Mouse (Mus musculus): ENCODE results near the gene Celf2.
"Not testable (repeated sequence)": the region's sequence is repeated elsewhere in the genome, so short reads cannot be mapped to it uniquely, and the experiment has no call there.

Celf2 gene

DNA sequence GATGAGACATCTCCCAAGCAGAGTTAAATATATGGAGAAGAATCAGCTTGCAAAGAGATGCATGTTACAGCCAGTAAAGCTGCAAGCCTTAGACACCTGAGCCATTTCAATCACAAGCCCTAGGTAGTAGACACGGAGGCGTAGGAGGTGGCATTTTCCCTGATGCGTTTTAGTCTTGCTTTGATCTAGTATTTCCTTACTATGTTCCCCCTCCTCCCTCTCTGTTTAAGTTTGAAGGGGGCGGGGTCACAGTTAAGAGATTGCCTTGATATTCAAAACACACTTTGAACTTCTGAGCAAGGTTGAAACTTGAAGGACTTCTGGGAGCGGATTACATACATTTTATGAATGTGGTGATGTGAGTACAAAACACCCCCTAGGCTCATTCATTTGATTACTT lies 887.3 kb downstream of the Celf2 start:
- DNase-seq (ENCODE audit: low read depth in 2 of 2, low spot score in 2 of 2) = no peak

DNA sequence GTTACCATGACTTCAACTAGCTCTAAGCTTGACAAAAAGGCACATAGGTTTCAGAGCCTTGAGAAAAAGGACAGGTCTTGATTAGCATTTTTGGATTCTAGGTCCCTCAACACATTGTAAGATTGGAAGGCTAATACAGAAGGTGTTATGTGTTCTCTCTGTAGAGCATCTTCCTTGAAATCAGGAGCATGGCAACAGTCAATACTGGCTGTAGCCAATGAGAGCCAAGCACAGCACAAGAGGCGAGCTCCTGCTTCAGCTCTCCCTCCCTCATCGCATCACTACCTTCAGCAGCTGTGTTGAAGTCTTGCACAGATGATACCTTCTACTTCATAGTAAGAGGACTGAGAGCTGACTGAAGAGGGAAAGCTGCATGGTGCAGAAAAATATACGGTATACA lies 890.5 kb downstream of the Celf2 start:
- no peak for DNase-seq (ENCODE audit: low read depth in 2 of 2, low spot score in 2 of 2)

DNA sequence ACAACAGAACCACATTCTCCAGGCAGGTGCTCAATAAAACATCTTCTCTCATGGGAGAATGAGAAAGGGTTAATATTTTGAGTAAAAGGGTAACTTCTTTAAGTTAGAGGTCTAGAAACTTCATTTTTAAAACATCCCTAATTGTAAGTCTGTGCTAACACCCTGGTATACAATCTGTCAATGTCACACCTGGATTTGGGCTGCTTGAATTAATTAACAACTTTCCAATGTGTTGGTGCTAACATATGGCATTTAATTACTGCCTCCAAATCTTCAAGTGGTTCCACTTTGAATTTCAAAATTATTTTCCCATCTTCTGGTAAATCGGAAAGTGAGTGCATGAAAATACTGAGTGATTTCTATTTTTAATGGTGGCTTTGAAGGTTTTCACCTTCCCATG lies 890.9 kb downstream of the Celf2 start:
- DNase-seq (ENCODE audit: low read depth in 2 of 2, low spot score in 2 of 2) = no peak

DNA sequence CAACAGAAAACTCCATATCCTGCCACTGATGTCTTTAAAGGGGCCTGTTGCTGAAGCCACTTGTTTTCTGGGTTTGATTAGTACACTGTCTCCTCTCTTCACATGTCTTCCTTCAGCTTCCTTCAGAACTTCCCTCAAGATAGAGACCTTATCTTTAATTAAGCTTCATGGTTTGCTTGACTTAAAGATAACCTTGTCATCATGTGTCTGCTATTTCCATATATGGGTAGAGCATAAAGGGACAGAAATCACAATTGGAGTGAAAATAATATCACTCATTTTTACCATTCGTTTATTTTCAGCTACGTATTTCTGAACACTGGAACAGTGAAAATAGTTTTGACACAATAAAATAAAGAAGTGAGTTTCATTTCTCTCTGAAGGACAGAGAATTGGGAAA lies 905.0 kb downstream of the Celf2 start:
- no peak for DNase-seq (ENCODE audit: low read depth in 2 of 2, low spot score in 2 of 2)

DNA sequence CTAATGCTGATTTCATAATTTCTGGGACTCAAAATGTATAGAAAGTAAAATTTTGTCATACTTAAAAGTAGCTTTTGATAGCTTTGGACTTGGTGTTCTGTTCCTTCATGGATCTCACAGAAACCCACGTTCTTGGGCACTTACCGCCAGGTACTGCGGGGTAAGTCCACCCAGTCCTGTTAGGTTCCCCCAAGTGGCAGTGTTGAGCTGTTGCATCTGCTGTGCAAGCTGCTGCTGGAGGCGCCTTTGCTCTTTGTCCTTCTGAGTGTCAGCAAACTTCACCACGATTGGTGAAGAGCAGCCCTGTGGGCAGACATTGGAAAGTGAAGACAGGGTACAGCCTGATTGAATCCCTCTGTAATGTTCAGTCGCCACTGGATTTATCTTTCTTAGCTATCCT lies 905.5 kb downstream of the Celf2 start:
- no peak for DNase-seq (ENCODE audit: low read depth in 2 of 2, low spot score in 2 of 2)

DNA sequence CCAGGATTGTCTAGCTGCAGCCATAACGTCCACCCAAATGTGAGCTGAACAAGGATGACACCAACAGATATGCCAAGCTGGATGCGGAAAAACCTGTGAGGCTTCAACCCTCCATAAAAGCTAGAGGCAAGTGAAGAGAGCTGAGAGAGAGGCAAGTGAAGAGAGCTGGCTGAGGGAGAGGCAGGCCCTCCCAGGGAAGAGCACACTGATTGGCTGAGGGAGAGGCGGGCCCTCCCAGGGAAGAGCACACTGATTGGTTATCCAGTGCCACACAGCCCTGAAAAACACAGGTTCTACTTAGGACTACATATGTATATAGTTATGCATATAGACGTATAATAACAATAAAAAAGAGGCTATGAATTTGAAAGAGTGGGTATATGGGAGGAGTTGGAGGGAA lies 907.2 kb downstream of the Celf2 start:
- no peak for DNase-seq (ENCODE audit: low read depth in 2 of 2, low spot score in 2 of 2)

DNA sequence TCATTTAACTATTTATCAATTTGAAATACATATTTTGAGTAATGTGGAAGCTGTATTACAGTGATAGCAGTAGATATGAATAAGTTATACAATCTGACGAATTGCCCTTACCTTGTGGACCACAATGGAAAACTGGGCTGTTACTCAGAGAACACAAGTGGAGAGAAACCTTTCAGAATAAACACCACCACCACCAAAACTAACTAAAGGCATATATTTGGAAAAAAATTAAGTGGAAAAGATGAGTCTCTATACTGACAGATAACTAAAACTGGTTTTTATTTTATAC lies 910.5 kb downstream of the Celf2 start:
- no peak for DNase-seq (ENCODE audit: low read depth in 2 of 2, low spot score in 2 of 2)

DNA sequence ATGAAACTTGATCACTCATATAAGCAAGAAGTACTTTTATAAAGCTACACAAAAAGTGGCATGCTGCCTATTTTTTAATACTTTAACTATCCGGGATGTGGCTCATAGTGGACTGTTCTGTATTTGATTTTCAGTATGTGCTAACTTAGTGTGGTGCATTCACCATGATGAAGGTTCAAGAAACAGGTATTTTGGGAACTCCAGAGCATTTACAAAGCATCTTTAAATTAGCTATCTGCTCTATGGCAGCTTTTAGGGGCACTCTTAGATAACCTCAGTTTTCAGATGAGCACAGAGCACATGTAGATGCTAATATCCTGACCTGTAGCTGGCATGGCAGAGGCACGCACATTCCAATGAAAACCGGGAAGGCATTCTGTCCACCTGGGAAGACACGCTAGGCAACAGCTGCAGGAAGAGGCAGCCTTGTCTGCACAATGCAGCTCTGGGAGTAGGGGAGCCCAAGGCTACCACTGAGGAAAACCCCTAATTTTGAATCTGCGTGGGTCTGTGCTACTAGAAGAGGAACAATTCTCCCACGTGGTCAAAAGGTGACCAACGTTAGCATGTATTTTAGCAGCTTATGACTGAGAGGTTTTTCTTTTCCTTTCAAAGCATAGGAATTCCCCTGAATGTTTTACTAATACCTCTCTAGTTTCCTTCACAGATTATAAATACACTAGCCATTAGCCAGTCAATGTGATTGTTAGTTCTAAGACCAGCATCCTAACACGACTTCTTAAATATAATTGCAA lies 911.1 kb downstream of the Celf2 start:
- no peak for DNase-seq (ENCODE audit: low read depth in 2 of 2, low spot score in 2 of 2)

DNA sequence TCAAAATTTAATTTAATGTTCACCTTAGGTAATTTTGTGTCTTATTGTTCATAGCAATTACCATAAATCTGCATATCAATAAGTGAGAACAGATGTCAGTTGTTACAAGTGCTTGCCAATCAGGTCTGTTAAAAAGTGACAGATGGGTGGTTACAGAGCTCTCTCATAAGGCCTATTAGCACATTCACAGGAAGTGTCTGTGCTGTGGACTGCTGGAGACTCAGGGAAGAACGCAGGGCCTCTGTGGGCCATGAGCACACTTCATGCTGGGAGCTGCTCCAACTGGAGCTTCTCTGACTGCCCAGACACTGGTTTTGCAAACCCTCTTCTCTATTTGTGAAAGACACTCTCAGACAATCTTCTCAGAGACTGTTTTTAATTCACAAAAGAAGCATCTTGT lies 914.6 kb downstream of the Celf2 start:
- no peak for DNase-seq (ENCODE audit: low read depth in 2 of 2, low spot score in 2 of 2)

DNA sequence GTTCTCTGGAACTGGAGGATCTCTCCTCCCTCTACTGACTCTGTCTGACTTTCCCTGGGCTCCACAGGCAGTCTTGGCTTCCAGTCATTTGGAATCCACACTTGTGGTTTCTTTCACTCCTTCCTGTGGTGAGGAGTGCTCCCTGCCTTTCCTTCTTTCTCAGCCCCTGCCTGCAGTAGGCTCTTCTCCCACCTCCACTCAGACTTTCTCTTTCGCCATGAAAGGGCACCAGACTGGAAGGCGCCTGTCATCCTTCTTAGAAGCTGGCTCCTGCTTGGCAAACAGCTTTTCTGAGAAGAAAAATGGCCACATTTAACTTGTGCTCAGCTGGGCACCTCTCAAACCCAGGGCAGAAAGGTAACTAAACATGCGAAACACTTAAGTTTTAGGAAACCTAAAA lies 915.2 kb downstream of the Celf2 start:
- no peak for DNase-seq (ENCODE audit: low read depth in 2 of 2, low spot score in 2 of 2)

DNA sequence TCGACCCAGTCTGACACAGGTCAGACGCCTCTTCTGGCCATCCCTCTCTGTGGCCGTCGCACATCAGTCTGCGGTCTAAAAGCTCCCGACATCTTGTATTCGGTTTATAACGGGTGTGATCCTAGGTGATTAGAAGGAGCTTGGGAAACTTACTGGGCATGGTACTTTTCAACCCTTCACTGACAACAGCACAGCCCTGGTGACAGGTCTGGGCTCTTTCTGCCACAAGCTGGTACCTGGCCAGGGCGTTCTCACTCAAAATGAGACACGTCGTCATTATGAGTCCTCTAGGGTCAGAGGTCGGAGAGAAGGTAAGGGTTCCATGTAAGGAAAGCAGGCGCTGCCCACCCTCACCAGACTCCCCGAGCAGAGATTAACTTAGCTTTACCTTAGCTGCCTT lies 915.6 kb downstream of the Celf2 start:
- no peak for DNase-seq (ENCODE audit: low read depth in 2 of 2, low spot score in 2 of 2)

DNA sequence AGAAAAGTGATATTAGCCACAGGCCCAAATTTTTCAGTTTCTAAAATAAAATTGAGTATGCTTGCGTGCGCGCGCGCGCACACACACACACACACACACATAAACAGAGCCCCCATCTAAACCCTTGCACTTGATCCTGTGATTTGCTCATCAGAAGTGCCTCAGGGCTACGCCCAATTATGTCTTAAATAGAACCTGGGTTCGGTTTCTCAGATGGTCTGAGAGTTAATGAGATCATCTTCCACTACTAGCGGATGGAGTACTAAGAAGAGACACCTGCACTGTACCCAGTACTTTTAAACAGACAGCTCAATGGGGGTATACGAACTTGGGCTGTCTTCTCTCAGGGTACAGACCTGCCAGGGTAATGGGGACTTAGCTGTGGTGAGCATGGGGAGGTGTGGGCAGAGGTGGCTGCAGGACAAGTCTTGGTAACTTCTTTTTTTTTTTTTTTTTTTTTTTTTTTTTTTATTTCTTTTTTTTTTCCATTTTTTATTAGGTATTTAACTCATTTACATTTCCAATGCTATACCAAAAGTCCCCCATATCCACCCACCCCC lies 923.2 kb downstream of the Celf2 start:
- DNase-seq (ENCODE audit: low read depth in 2 of 2, low spot score in 2 of 2) = no peak

DNA sequence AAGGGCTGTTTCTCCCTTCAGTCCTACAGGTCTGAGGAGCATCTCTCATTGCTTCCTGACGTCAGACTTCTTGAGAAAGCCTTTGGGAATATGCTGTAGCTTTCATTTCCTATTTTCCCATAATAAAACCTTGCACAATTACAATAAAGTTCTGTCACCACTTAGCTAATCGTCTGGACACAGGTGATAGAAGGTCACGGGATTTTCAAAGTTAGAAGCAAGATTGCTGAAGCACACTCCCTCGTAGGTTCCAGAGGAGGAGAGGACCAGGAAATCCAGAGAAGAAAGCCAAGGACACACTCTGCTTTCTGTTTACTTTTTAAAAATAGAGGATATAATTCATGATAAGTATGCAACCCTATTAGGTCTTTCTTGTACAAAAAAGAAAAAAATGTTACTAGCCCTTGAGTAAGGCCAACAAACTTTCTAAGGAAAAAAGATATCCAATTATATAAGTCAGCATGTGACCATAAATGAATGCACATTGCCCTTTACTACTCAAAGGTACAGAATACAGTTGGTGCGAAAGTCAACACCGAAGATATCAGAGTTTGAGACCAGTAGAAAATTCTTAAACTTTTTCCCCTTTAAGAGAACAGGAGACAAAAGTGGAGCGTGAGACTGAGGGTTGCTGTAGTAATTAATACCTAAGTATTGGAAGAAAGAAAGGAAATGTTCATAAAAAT lies 924.2 kb downstream of the Celf2 start:
- no peak for DNase-seq (ENCODE audit: low read depth in 2 of 2, low spot score in 2 of 2)

DNA sequence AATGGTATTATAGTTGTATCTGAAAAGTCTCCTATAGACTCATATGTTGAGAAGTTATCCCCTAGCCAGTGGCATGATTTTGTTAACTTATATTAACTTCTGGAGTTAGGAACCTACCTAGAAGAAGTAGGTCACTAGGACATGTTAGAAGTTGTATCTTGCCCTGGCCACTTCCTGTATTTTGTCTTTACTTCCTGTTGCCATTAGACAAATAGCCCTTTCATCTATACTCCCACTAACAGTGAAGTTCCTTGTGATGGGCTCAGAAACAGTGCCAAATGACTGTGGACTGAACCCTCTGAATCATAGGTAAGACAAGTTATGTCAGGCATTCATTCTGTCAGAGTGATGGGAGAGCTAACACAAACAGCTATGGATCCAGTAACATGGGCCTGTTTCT lies 926.7 kb downstream of the Celf2 start:
- no peak for DNase-seq (ENCODE audit: low read depth in 2 of 2, low spot score in 2 of 2)

DNA sequence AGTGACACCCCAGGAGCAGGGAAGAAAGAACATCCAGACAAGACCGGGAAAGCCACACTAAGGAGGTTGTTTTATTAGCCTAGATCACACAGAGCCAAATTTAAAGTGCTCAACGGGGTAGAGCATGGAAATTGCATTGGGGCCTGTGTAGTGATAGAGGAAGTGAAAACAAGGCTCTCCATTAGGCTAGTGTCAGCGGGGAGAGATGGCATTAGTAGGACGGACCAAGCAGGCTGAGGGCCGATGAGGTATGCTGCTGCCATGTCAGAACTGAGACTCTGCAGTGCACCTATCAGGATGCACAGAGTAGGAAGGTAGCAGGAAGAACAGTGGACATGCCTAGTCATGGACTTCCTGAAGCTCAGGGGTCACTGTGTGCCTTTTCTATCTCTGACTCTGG lies 929.3 kb downstream of the Celf2 start:
- DNase-seq (ENCODE audit: low read depth in 2 of 2, low spot score in 2 of 2) = no peak

DNA sequence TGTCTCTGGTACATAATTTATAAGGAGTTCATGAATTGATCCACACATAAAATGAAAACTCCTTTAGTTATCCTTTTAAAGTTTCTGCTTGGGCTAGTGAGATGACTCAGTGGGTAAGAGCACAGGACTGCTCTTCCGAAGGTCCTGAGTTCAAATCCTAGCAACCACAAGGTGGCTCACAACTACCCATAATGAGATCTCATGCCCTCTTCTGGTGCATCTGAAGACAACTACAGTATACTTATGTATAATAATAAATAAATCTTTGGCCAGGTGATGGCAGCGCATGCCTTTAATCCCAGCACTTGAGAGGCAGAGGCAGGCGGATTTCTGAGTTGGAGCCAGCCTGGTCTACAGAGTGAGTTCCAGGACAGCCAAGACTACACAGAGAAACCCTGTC lies 934.0 kb downstream of the Celf2 start:
- DNase-seq (ENCODE audit: low read depth in 2 of 2, low spot score in 2 of 2) = not testable (repeated sequence)

DNA sequence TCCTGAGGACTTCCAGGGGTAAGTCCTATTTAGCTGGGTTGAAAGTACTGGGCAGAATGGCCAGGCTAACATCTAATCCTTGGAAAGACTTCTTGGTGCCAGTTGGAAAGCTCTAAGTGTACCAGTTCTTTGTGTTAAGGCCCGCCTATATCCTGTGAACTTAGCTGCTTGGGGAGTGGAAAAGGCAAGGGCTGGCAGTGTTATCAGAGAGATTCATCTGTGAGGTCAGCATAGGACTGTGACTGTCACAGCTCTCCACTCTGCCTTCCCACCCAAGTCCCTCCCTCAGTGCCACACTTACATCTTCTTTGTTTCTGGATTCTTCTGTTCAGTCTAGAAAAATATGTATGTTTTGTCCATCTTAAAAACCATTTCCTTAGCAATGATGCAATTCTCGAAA lies 935.7 kb downstream of the Celf2 start:
- no peak for DNase-seq (ENCODE audit: low read depth in 2 of 2, low spot score in 2 of 2)

DNA sequence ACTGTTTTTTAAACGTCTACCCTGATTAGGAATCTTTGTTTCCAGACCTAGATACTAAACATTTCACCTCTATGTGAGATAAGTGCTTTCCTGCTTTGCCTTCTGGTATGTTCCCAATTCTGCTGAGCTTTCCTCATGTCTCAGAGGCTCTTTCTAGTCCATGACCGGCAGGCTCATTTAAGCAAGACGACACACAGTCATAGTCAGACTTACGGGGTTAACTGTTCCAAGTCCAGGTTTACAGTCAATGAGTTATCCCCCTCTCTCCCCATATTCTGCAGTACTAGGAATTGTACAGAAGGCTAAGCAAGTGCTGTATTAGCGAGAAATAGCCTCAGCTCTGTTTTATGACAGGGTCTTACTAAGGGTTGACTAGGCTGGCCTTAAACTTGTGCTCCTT lies 936.4 kb downstream of the Celf2 start:
- no peak for DNase-seq (ENCODE audit: low read depth in 2 of 2, low spot score in 2 of 2)

DNA sequence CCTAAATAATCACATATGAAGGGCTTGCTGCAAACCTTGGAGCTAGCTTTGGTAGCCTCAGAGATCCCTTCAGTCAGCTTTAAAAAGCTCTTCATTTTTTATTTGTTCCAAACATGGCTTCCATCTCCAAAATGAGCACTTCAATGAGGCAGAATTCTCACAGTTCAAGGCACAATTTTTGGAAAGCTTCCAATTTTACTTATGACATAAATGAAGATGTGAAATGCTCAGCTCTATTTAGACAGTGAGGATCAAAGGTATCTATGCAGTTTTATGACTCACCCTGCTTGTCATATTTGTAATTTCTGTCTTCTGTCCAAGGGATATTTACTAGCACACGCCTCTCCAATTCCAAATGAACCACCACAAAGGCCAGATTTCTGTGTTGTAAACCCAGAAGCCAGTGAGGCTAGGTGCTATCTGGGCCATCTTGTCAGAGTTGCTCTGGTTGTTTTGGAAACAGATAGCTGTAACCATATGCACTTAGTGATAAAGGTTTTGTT lies 940.3 kb downstream of the Celf2 start:
- no peak for DNase-seq (ENCODE audit: low read depth in 2 of 2, low spot score in 2 of 2)

DNA sequence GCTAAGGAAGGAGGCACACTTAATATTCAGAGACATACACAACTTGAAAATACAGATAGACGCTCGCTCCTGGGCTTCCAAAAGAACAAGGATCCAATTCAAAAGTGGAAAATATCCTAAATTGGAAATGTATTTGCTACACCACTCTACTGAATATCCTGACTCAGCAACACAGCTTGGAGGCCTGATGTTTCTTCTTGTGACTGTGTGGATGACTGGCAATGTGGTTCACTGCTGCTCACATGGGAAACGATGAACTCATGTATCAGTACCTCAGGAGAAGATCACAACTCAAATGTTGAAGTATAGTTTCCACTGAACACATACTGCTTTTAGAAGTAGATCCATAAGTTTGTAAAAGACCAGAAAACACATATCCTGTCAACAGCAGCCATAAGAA lies 944.2 kb downstream of the Celf2 start:
- DNase-seq (ENCODE audit: low read depth in 2 of 2, low spot score in 2 of 2) = no peak

DNA sequence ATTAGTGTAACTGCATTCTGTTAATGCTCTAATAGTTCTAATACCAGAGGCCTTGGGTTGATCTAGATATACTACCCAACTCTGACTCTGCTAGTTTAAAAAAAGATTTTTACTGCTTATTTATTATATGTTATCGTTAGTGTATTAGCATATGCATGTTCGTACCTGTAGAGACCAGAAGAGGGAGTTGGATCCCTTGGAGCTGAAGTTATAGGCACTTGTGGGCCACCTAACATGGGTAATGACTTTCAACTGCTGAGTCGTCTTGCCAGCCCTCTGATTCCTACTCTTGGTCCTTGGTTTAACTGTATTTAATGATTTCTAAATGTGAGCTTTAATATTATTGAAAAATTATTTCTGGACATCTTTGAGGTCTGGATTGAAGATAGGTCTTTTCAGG lies 948.0 kb downstream of the Celf2 start:
- no peak for DNase-seq (ENCODE audit: low read depth in 2 of 2, low spot score in 2 of 2)

DNA sequence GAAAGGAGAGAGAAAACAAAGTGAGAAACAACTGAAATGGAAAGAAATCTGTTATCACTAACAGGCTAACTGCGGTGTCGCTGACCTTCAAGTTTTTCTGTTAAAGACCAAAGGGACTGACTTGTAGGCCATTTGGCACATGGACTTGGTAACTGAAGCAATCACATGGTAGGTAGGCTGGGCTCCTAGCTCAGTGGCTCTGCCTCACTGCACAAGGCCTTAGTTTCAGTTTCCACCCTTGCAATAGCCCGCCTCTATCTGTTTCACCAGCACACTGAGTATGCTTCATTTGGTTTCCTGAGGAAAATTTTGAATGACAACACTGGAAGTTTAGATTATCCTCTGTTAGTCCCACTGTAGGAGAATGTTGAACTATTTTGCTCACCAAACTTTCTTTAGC lies 948.6 kb downstream of the Celf2 start:
- DNase-seq (ENCODE audit: low read depth in 2 of 2, low spot score in 2 of 2) = no peak

DNA sequence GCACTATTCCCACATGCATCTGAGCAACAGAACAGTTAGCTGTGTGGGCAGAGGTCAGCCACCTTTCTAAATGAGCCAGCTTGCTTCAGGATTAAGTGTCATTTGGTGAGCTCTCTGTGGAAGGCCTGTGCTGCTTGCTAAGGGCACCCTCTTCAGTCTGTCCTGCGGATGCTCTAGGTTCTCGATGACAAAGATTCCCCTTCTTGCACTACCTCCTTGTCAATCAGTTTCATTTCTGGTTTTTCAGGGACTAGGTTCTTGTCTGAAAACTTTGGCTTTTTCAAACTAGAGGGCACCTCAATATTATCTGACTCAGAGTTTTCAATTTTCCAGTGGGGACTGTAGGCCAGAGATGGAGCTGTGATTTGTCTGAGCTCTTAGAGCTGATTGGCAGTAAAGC lies 949.8 kb downstream of the Celf2 start:
- no peak for DNase-seq (ENCODE audit: low read depth in 2 of 2, low spot score in 2 of 2)
